Mouse (Mus musculus) MEL (cell line): ENCODE measurements around the gene Sephs2.

Experiments used
- CTCF ChIP-seq, 3 experiments: IDR thresholded peaks in 2 of 3; conservative IDR thresholded peaks in 1 of 3; 2 replicates each; pipeline ENCODE4 v1.5.1; 2011 to 2012; ENCODE audit warnings: low read length in 3 of 3, low read depth in 2 of 3, mild to moderate bottlenecking in 2 of 3, improper control_type of control experiment in 1 of 3, inconsistent platforms in 1 of 3, mixed read lengths in 1 of 3, moderate library complexity in 1 of 3; ENCODE audit not compliant: control insufficient read depth in 1 of 3, insufficient read depth in 1 of 3, poor library complexity in 1 of 3, severe bottlenecking in 1 of 3
- ETS1 ChIP-seq: IDR thresholded peaks from 2 replicates; pipeline ENCODE4 v1.6.1; 2012; ENCODE audit warnings: low read depth, mild to moderate bottlenecking, inconsistent platforms, low read length, improper control_type of control experiment, moderate library complexity
- POLR2A ChIP-seq, 2 experiments: IDR thresholded peaks; 2 replicates each; pipeline ENCODE4 v1.6.1; 2011 to 2012; ENCODE audit warnings: low read length in 2 of 2, mild to moderate bottlenecking in 2 of 2, control low read depth in 1 of 2, improper control_type of control experiment in 1 of 2, low read depth in 1 of 2, moderate library complexity in 1 of 2; ENCODE audit not compliant: control insufficient read depth in 1 of 2, insufficient read depth in 1 of 2, poor library complexity in 1 of 2
- TCF12 ChIP-seq: IDR thresholded peaks from 2 replicates; pipeline ENCODE4 v1.6.1; 2014; ENCODE audit warnings: low read depth, mild to moderate bottlenecking, inconsistent platforms, low read length, improper control_type of control experiment, moderate library complexity

GRCm38 (mm10) chr7:127322085-127322484 lies 48.2 kb upstream of the Sephs2 start:
- no peak for TF ChIP-seq POLR2A (IDR thresholded peaks at IDR 0.05; ENCODE audit: control insufficient read depth in 1 of 2, insufficient read depth in 1 of 2, low read depth in 1 of 2, low read length in 2 of 2, poor library complexity in 1 of 2)
- TF ChIP-seq ETS1 = no peak
- no peak for TF ChIP-seq TCF12
- TF ChIP-seq CTCF (IDR thresholded peaks at IDR 0.05 in 2 of 3, conservative IDR thresholded peaks at IDR 0.05 in 1 of 3; ENCODE audit: control insufficient read depth in 1 of 3, insufficient read depth in 1 of 3, low read depth in 2 of 3, low read length in 3 of 3, poor library complexity in 1 of 3, severe bottlenecking in 1 of 3) = peak; percentile 24 to 45 (median 37)
